Mouse (Mus musculus) brain, adult 10 weeks (tissue): ENCODE measurements around the gene Lsm11. TPM values are rescaled to one million over a fixed set of nuclear protein-coding genes. Genes with fewer than 3 reads are reported as not detected.

Experiments used
- polyA plus RNA-seq: library from polyadenylated mRNA; stranded (reverse); fragments of 350-450 nt; fragmentation: Illumina TruSeq; extraction: RNeasy Lipid Tissue Mini Kit (QIAGEN cat#74804); gene quantifications from one replicate; pipeline ENCODE4 v1.2.3, GENCODE M21; 2015; ENCODE audit warnings: low read depth, low replicate concordance

Lsm11 gene
- polyA plus RNA-seq = 11.8 TPM

DNA sequence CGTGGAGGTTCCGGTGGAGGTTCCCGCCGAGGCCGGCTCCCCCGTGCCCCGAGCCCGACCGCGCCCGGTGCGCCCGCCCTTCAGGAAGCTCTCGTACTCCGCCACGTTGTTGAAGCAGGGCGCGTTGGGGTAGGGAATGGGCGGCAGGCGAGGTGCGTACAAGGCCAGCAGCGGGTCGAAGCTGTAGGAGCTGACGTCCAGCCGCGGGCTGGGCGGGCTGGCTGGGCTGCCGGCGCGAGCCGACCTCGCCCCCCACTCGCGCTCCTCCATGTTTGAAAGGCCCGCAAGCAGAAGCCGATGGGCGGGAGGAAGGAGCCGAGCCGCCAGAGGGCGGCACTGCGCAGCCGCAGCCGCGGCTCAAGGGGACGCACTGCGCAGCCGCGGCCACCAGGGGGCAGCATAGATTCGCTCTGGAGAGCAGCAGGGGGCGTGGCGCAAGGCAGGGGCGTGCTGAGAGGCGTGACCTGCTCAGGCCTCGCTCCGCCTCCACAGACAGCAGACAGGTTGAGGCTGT, at the start of gene Lsm11:
Gene Lsm11, minus strand, starts transcription at position 293 of the 514 bp plus-strand sequence.

DNA sequence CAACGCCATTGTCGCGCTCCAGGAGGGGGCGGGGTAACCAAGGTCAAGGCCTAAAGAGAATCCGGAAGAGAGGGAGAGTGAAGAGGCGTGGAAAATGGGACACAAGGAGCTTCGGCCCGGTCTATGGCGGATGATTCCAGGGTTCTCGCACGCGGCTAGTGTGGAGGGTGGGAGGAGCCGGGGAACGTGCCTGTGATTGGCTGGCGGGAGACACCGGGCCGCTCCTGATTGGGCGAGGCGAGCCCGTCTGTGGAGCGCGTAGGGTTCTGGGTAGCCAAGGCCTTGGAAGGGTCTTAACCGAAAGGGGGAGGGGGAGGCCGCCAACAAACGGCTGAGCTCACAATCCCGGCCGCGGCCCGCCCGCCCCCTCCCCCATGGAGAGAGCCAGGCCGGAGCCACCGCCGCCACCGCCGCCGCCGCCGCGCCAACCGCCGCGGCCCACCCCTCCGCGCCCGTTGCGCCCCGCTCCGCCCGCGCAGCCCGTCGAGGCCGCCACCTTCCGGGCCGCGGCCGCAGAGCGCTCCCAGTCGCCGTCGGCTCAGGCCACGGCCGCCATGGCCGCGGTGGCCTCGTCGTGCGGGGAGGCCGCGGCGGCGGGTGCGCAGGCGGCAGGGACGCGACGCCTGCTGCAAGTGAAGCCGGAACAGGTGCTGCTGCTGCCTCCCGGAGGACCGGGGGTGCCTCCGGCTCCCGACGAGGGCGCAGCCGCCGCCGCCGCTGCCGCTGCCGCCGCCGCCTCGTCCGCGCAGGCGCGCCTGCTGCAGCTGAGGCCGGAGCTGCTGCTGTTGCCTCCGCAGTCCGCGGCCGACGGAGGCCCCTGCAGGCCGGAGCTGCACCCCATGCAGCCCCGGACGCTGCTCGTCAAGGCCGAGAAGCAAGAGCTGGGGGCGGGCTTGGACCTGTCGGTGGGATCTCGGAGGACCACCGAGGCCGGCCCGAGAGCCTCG, 35.5 kb upstream of the Lsm11 start, which contains the start of gene Sox30:
Gene Sox30, plus strand, starts transcription at position 365 of the 947 bp plus-strand sequence.

DNA sequence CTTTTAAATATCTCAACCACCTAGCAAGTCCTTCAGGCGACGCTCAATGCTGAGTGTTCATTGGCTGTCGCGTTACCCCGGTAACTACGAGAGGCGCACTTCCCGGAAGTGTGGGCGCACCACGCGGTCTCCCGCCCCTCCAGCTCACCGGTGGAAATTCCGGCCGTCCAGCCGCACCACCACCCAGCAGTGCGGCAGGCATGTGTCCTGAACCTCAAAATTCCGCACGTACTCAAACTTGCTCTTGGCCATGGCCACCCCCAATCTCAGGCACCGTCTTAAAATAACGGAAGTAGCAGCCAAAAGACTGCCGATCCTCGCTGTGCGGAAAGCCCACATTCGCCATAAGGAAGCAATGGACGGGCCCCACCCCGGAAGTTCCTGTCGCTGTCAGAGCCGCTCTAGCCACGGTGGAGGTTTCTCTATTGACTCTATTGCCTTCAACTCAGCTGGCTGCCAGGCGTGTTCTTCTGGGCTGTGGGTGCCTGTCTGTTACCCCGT, 10.4 kb upstream of the Lsm11 start, which contains the start of gene Thg1l:
Gene Thg1l, minus strand, starts transcription at position 368 of the 501 bp plus-strand sequence.

Other genes with a start within 250 kb of the Lsm11 start
- 38.4 TPM for gene Clint1, start 92.9 kb downstream of the Lsm11 start, polyA plus RNA-seq
- 11.6 TPM for gene Thg1l, start 10.6 kb upstream of the Lsm11 start, polyA plus RNA-seq
- 0.15 TPM for gene Sox30, start 35.4 kb upstream of the Lsm11 start, polyA plus RNA-seq
- gene Gm12166, start 107.4 kb upstream of the Lsm11 start, polyA plus RNA-seq = 1.5 TPM
- 8.6 TPM for gene Adam19, start 111.1 kb upstream of the Lsm11 start, polyA plus RNA-seq
- gene Nipal4, start 221.6 kb upstream of the Lsm11 start, polyA plus RNA-seq = 4.3 TPM